Mouse (Mus musculus): ENCODE results near the gene Samd1. TPM values are rescaled to one million over a fixed set of nuclear protein-coding genes. Genes with fewer than 3 reads are reported as not detected.

The Samd1 gene
- polyA plus RNA-seq, 1 experiment from 2014 or later: 15.4 TPM

- Histone ChIP-seq H3K4me1 (replicated peaks; ENCODE audit: control insufficient read depth, insufficient read depth, low read length) (no peaks in the 10 kb centered on the region; the same call in 1 of the 2 replicates), H3K4me3 (ENCODE audit: low read depth, low read length) (no peak overlapping the region), H3K36me3 (ENCODE audit: control insufficient read depth, insufficient read depth, low read length) (no peaks in the 10 kb centered on the region), H3K27ac (ENCODE audit: low read depth) (no peak overlapping the region), H3K27me3 (replicated peaks; ENCODE audit: control insufficient read depth, insufficient read depth, low read length) (peaks cover 51% of the 10 kb centered on the region), H3K9ac (ENCODE audit: low read length) (no peak overlapping the region), H3K4me2 (ENCODE audit: low read length) (no peak overlapping the region), H3K9me3 (ENCODE audit: control insufficient read depth, low read length) (no peaks in the 10 kb centered on the region)
- ATAC-seq (replicated peaks; ENCODE audit: low FRiP score, low TSS enrichment, low read depth) (no peak), DNase-seq (ENCODE audit: low spot score) (no peak)
- whole genome bisulfite sequencing: 11% methylated on average over 7 of the region's 7 CpGs
Measured at GRCm38 (mm10) chr8:84044103-84044502, 46.6 kb downstream of the Samd1 start.

GRCm38 (mm10) chr8:84044900-84045299, 47.4 kb downstream of the Samd1 start, which contains the start of gene Rln3:
Gene Rln3 (minus strand): TSS chr8:84045000.
- ATAC-seq (replicated peaks; ENCODE audit: low FRiP score, low TSS enrichment, low read depth) (no peak), DNase-seq (ENCODE audit: low spot score) (no peak)
- Histone ChIP-seq H3K36me3 (ENCODE audit: control insufficient read depth, insufficient read depth, low read length) (no peaks in the 10 kb centered on the region), H3K4me2 (ENCODE audit: low read length) (peak within 1 kb of the TSS; percentile 11; the same call in 1 of the 2 replicates), H3K4me3 (ENCODE audit: low read depth, low read length) (no peak within 1 kb of the TSS), H3K9me3 (ENCODE audit: control insufficient read depth, low read length) (no peaks in the 10 kb centered on the region), H3K27ac (ENCODE audit: low read depth) (no peak within 1 kb of the TSS), H3K27me3 (replicated peaks; ENCODE audit: control insufficient read depth, insufficient read depth, low read length) (peaks cover 49% of the 10 kb centered on the region), H3K9ac (ENCODE audit: low read length) (no peak within 1 kb of the TSS), H3K4me1 (replicated peaks; ENCODE audit: control insufficient read depth, insufficient read depth, low read length) (no peaks in the 10 kb centered on the region; the same call in 1 of the 2 replicates)
- 6% methylated on average over 9 of the region's 9 CpGs for WGBS

DNA sequence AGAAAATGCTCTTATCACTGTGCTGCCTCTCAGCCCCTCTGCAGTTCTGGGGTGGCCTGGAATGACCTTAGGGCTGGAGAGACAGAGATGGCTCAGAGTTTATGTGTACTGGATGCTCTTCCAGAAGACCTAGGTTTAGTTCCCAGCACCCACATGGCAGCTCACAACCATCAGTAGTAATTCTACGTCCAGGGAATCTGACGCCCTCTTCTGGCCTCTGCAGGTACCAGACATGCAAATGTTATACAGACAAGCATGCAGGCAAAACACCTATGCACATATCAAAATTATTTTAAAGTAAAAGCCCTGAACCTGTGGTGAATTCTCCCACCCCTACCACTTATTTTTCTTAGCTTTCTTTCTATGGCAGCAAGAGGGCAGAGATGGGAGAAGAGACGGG, 49.0 kb downstream of the Samd1 start:
- no peak for DNase-seq (ENCODE audit: low spot score)
- no peak overlapping the region for H3K27ac ChIP-seq (ENCODE audit: low read depth)
- no peak overlapping the region for H3K9ac ChIP-seq (ENCODE audit: low read length)
- WGBS: 90% methylated on average over 3 of the region's 3 CpGs
- H3K36me3 ChIP-seq (ENCODE audit: control insufficient read depth, insufficient read depth, low read length): no peaks in the 10 kb centered on the region
- no peak overlapping the region for H3K4me2 ChIP-seq (ENCODE audit: low read length)
- no peak for ATAC-seq (replicated peaks; ENCODE audit: low FRiP score, low TSS enrichment, low read depth)
- no peak overlapping the region for H3K4me3 ChIP-seq (ENCODE audit: low read depth, low read length)
- peaks cover 40% of the 10 kb centered on the region for H3K27me3 ChIP-seq (replicated peaks; ENCODE audit: control insufficient read depth, insufficient read depth, low read length)
- H3K9me3 ChIP-seq (ENCODE audit: control insufficient read depth, low read length): no peaks in the 10 kb centered on the region
- H3K4me1 ChIP-seq (replicated peaks; ENCODE audit: control insufficient read depth, insufficient read depth, low read length): no peaks in the 10 kb centered on the region; the same call in 1 of the 2 replicates

DNA sequence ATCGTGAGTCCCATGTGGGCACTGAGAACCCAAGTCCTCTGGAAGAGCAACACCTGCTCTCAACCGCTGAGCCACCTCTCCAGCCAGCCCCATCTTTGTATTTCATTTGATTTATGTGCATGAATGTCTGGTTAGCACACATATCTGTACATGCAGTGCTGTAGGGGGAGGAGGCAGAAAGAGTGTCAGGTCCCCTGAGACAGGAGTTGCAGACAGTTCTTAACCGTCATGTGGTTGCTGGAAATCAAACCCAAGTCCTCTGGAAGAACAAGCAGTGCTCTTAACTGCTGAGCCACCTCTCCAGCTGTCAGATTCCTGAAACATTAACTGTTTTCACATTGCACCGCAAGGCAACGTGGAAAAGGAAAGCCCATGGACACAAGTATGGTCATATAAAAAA, 50.7 kb downstream of the Samd1 start:
- H3K4me1 ChIP-seq (replicated peaks; ENCODE audit: control insufficient read depth, insufficient read depth, low read length): no peaks in the 10 kb centered on the region
- H3K4me3 ChIP-seq (ENCODE audit: low read depth, low read length): no peak overlapping the region
- H3K27ac ChIP-seq (ENCODE audit: low read depth): no peak overlapping the region
- H3K9me3 ChIP-seq (ENCODE audit: control insufficient read depth, low read length): no peaks in the 10 kb centered on the region
- H3K9ac ChIP-seq (ENCODE audit: low read length): no peak overlapping the region
- no peaks in the 10 kb centered on the region for H3K36me3 ChIP-seq (ENCODE audit: control insufficient read depth, insufficient read depth, low read length)
- no peak overlapping the region for H3K4me2 ChIP-seq (ENCODE audit: low read length)
- 60% methylated on average over 5 of the region's 5 CpGs for WGBS
- DNase-seq (ENCODE audit: low spot score) (no peak), ATAC-seq (replicated peaks; ENCODE audit: low FRiP score, low TSS enrichment, low read depth) (no peak)
- peaks cover 23% of the 10 kb centered on the region for H3K27me3 ChIP-seq (replicated peaks; ENCODE audit: control insufficient read depth, insufficient read depth, low read length)

MicroRNAs encoded within 50 kb of the gene (microRNA counts, 519-probe panel; counts per million panel counts)
- microRNA mmu-miR-1199: not detected

Small RNA genes within 50 kb of the gene (microRNA-seq; reads per million reads assigned to microRNA genes)
- 2.3 reads per million, percentile 24 among the genes with 10 or more reads in this experiment for gene Mir1199
- 2.5 reads per million, percentile 25 among the genes with 10 or more reads in this experiment for gene Mir8111

Other genes with a start within 250 kb of the Samd1 start
- gene Adgrl1, start 97.6 kb upstream of the Samd1 start, polyA plus RNA-seq (2014; fragmentation: Nextera tagmentation; extraction: Ambion mirVana): 21.8 and 24.9 TPM in 2 replicates
- gene Gm10644, start 42.5 kb upstream of the Samd1 start, polyA plus RNA-seq (2014; fragmentation: Nextera tagmentation; extraction: Ambion mirVana): 0.23 and 0.37 TPM in 2 replicates
- 64.8 and 70.9 TPM in 2 replicates for gene Asf1b, start 42.2 kb upstream of the Samd1 start, polyA plus RNA-seq (2014; fragmentation: Nextera tagmentation; extraction: Ambion mirVana)
- 97.9 and 105 TPM in 2 replicates for gene Prkaca, start 24.7 kb upstream of the Samd1 start, polyA plus RNA-seq (2014; fragmentation: Nextera tagmentation; extraction: Ambion mirVana)
- 0.39 and 0.66 TPM in 2 replicates for gene 1700067K01Rik, start 3.8 kb downstream of the Samd1 start, polyA plus RNA-seq (2014; fragmentation: Nextera tagmentation; extraction: Ambion mirVana)
- 1.3 and 1.6 TPM in 2 replicates for gene 2210011C24Rik, start 14.5 kb downstream of the Samd1 start, polyA plus RNA-seq (2014; fragmentation: Nextera tagmentation; extraction: Ambion mirVana)
- 5.8 and 7.0 TPM in 2 replicates for gene Palm3, start 23.8 kb downstream of the Samd1 start, polyA plus RNA-seq (2014; fragmentation: Nextera tagmentation; extraction: Ambion mirVana)
- 0.69 and 1.2 TPM in 2 replicates for gene Il27ra, start 44.9 kb downstream of the Samd1 start, polyA plus RNA-seq (2014; fragmentation: Nextera tagmentation; extraction: Ambion mirVana)
- gene Rln3, start 47.3 kb downstream of the Samd1 start, polyA plus RNA-seq (2014; fragmentation: Nextera tagmentation; extraction: Ambion mirVana): 0.40 and 0.41 TPM in 2 replicates
- gene Gm10643, start 67.5 kb downstream of the Samd1 start, polyA plus RNA-seq (2014; fragmentation: Nextera tagmentation; extraction: Ambion mirVana): 1.5 and 1.9 TPM in 2 replicates
- gene Rfx1, start 69.2 kb downstream of the Samd1 start, polyA plus RNA-seq (2014; fragmentation: Nextera tagmentation; extraction: Ambion mirVana): 11.1 and 11.6 TPM in 2 replicates
- 10.8 and 11.7 TPM in 2 replicates for gene Dcaf15, start 107.1 kb downstream of the Samd1 start, polyA plus RNA-seq (2014; fragmentation: Nextera tagmentation; extraction: Ambion mirVana)
- gene Podnl1, start 128.3 kb downstream of the Samd1 start, polyA plus RNA-seq (2014; fragmentation: Nextera tagmentation; extraction: Ambion mirVana): 0.46 and 0.49 TPM in 2 replicates
- 17.4 and 19.5 TPM in 2 replicates for gene Cc2d1a, start 150.3 kb downstream of the Samd1 start, polyA plus RNA-seq (2014; fragmentation: Nextera tagmentation; extraction: Ambion mirVana)
- gene 4930432K21Rik, start 150.4 kb downstream of the Samd1 start, polyA plus RNA-seq (2014; fragmentation: Nextera tagmentation; extraction: Ambion mirVana): 0.48 and 0.92 TPM in 2 replicates
- gene Nanos3, start 187.5 kb downstream of the Samd1 start, polyA plus RNA-seq (2014; fragmentation: Nextera tagmentation; extraction: Ambion mirVana): 4.1 and 4.4 TPM in 2 replicates
- 10.9 and 11.5 TPM in 2 replicates for gene Zswim4, start 239.4 kb downstream of the Samd1 start, polyA plus RNA-seq (2014; fragmentation: Nextera tagmentation; extraction: Ambion mirVana)

Data from intestine, embryonic 14.5 days (tissue).